Mouse (Mus musculus) induced T-regulatory cell, adult 2 months (primary cell): ENCODE results near the gene Nudcd3.

ENCODE experiments used
- DNase-seq: peaks from one replicate; pipeline ENCODE4 v3.0.0-alpha.2; 2012; ENCODE audit warnings: low read depth

Nudcd3 gene

GRCm38 (mm10) chr11:6178673-6179166 lies 21.5 kb downstream of the Nudcd3 start:
- DNase-seq, result peak; percentile 82

- peak; percentile 39 for DNase-seq
These were observed 22.3 kb downstream of the Nudcd3 start for GRCm38 (mm10) chr11:6177781-6178420.

GRCm38 (mm10) chr11:6175506-6175905 lies 24.7 kb downstream of the Nudcd3 start:
- DNase-seq, result no peak

GRCm38 (mm10) chr11:6174719-6175118 lies 25.5 kb downstream of the Nudcd3 start:
- DNase-seq, result no peak

- DNase-seq, result no peak
These were observed 31.1 kb downstream of the Nudcd3 start for GRCm38 (mm10) chr11:6169041-6169663.

- no peak for DNase-seq
These were observed 33.9 kb downstream of the Nudcd3 start for GRCm38 (mm10) chr11:6166351-6166750.

- no peak for DNase-seq
These were observed 34.7 kb downstream of the Nudcd3 start for GRCm38 (mm10) chr11:6165391-6166081.

GRCm38 (mm10) chr11:6164781-6165180 lies 35.4 kb downstream of the Nudcd3 start:
- no peak for DNase-seq

GRCm38 (mm10) chr11:6163706-6164105 lies 36.5 kb downstream of the Nudcd3 start:
- no peak for DNase-seq

GRCm38 (mm10) chr11:6163062-6163461 lies 37.2 kb downstream of the Nudcd3 start:
- no peak for DNase-seq

- no peak for DNase-seq
These were observed 38.7 kb downstream of the Nudcd3 start for GRCm38 (mm10) chr11:6161549-6161948.

GRCm38 (mm10) chr11:6160663-6161271 lies 39.4 kb downstream of the Nudcd3 start:
- no peak for DNase-seq

- no peak for DNase-seq
These were observed 40.4 kb downstream of the Nudcd3 start for GRCm38 (mm10) chr11:6159704-6160275.

GRCm38 (mm10) chr11:6158515-6158914 lies 41.7 kb downstream of the Nudcd3 start:
- DNase-seq, result no peak

- no peak for DNase-seq
These were observed 43.1 kb downstream of the Nudcd3 start for GRCm38 (mm10) chr11:6157119-6157518.

- DNase-seq, result no peak
These were observed 43.6 kb downstream of the Nudcd3 start for GRCm38 (mm10) chr11:6156651-6157050.

GRCm38 (mm10) chr11:6154211-6154701 lies 46.0 kb downstream of the Nudcd3 start:
- no peak for DNase-seq

- peak; percentile 49 for DNase-seq
These were observed 47.4 kb downstream of the Nudcd3 start for GRCm38 (mm10) chr11:6152864-6153263.

- DNase-seq, result no peak
These were observed 61.8 kb downstream of the Nudcd3 start for GRCm38 (mm10) chr11:6138233-6138950.

GRCm38 (mm10) chr11:6132886-6133285 lies 67.3 kb downstream of the Nudcd3 start:
- no peak for DNase-seq

- DNase-seq, result no peak
These were observed 69.6 kb downstream of the Nudcd3 start for GRCm38 (mm10) chr11:6130578-6130977.
